Mouse (Mus musculus) limb, embryonic 15.5 days (tissue): ENCODE results near the gene B3gnt8. TPM values are rescaled to one million over a fixed set of nuclear protein-coding genes. Genes with fewer than 3 reads are reported as not detected.

Source experiments
- ATAC-seq: fragments of 200-750 bp; cut with Nextera tagmentation; 2 replicates; pipeline ENCODE4 v1.8.0; 2017; ENCODE audit warnings: low read depth, moderate TSS enrichment; ENCODE audit not compliant: insufficient number of reproducible peaks, low FRiP score, low TSS enrichment
- H3K27ac ChIP-seq: fragments of 300-500 bp; sonication (generic); 2 replicates; pipeline ENCODE4 v1.5.1; 2015; ENCODE audit warnings: moderate library complexity, mild to moderate bottlenecking, inconsistent platforms
- H3K27me3 ChIP-seq: fragments of 300-500 bp; sonication (generic); 2 replicates; pipeline ENCODE4 v1.6.1; 2015; ENCODE audit warnings: inconsistent platforms
- H3K36me3 ChIP-seq: fragments of 300-500 bp; sonication (generic); 2 replicates; pipeline ENCODE4 v1.6.1; 2015; ENCODE audit warnings: inconsistent platforms
- H3K4me1 ChIP-seq: fragments of 300-500 bp; sonication (generic); 2 replicates; pipeline ENCODE4 v1.6.1; 2015; ENCODE audit warnings: inconsistent platforms
- H3K4me2 ChIP-seq: fragments of 300-500 bp; sonication (generic); 2 replicates; pipeline ENCODE4 v1.6.1; 2015; ENCODE audit warnings: mild to moderate bottlenecking, inconsistent platforms
- H3K4me3 ChIP-seq: fragments of 300-500 bp; sonication (generic); 2 replicates; pipeline ENCODE4 v1.5.1; 2015; ENCODE audit warnings: mild to moderate bottlenecking, inconsistent platforms
- H3K9ac ChIP-seq: fragments of 300-500 bp; sonication (generic); 2 replicates; pipeline ENCODE4 v1.6.1; 2015; ENCODE audit warnings: inconsistent platforms
- H3K9me3 ChIP-seq: fragments of 300-500 bp; sonication (generic); 2 replicates; pipeline ENCODE4 v1.6.1; 2016; ENCODE audit warnings: inconsistent platforms
- WGBS: fragments of 180-500 bp; shearing (Covaris S2); methylation state at CpG from one replicate; pipeline ENCODE4 v1.1.7; 2015; 5-methylcytosine and 5-hydroxymethylcytosine counted together
- polyA plus RNA-seq: library from polyadenylated mRNA; unstranded; fragments of >200 nt; fragmentation: Nextera tagmentation; extraction: Ambion mirVana; gene quantifications from 2 replicates; pipeline ENCODE4 v1.2.1, GENCODE M21; 2015

B3gnt8 gene
- polyA plus RNA-seq, 1 experiment from 2014 or later = 9.3 TPM

- H3K4me3 ChIP-seq = no peak overlapping the region
- WGBS = 68% methylated on average over 7 of the region's 7 CpGs
Observed at GRCm38 (mm10) chr7:25683474-25684180, 57.2 kb downstream of the B3gnt8 start.

GRCm38 (mm10) chr7:25684659-25685058, 58.2 kb downstream of the B3gnt8 start:
- Histone ChIP-seq H3K4me2 (no peak overlapping the region), H3K27me3 (peaks cover 31% of the 10 kb centered on the region), H3K4me1 (peaks cover 54% of the 10 kb centered on the region), H3K9me3 (no peaks in the 10 kb centered on the region), H3K9ac (no peak overlapping the region), H3K27ac (no peak overlapping the region), H3K4me3 (no peak overlapping the region), H3K36me3 (no peaks in the 10 kb centered on the region; the same call in 1 of the 2 replicates)
- no peak for ATAC-seq
- WGBS = 82% methylated on average over 6 of the region's 6 CpGs

More at GRCm38 (mm10) chr7:25683474-25684180, 57.2 kb downstream of the B3gnt8 start:
- Histone ChIP-seq H3K4me1 (peaks cover 44% of the 10 kb centered on the region), H3K9me3 (no peaks in the 10 kb centered on the region), H3K27ac (no peak overlapping the region), H3K27me3 (peaks cover 22% of the 10 kb centered on the region), H3K36me3 (no peaks in the 10 kb centered on the region; the same call in 1 of the 2 replicates), H3K9ac (no peak overlapping the region), H3K4me2 (no peak overlapping the region)
- ATAC-seq = no peak

Other genes starting within 250 kb of the B3gnt8 start
- 9.2 and 11.8 TPM in 2 replicates for gene Lipe, start 227.9 kb upstream of the B3gnt8 start, polyA plus RNA-seq
- gene Cxcl17, start 213.8 kb upstream of the B3gnt8 start, polyA plus RNA-seq = 0.20 and 0.32 TPM in 2 replicates
- gene Ceacam1, start 149.1 kb upstream of the B3gnt8 start, polyA plus RNA-seq = 1.5 and 2.2 TPM in 2 replicates
- gene Ceacam2, start 86.8 kb upstream of the B3gnt8 start, polyA plus RNA-seq = not detected in 2 replicates
- not detected in 2 replicates for gene Erich4, start 10.8 kb upstream of the B3gnt8 start, polyA plus RNA-seq
- gene Dmac2, start 7.2 kb upstream of the B3gnt8 start, polyA plus RNA-seq = 29.1 and 30.6 TPM in 2 replicates
- gene Bckdha, start 32.3 kb downstream of the B3gnt8 start, polyA plus RNA-seq = 59.1 and 62.5 TPM in 2 replicates
- 64.7 and 69.8 TPM in 2 replicates for gene Exosc5, start 32.5 kb downstream of the B3gnt8 start, polyA plus RNA-seq
- 3.0 TPM in 2 replicates for gene Tmem91, start 48.5 kb downstream of the B3gnt8 start, polyA plus RNA-seq
- 24.9 and 29.1 TPM in 2 replicates for gene B9d2, start 54.1 kb downstream of the B3gnt8 start, polyA plus RNA-seq
- 2.8 and 3.8 TPM in 2 replicates for gene Tgfb1, start 60.3 kb downstream of the B3gnt8 start, polyA plus RNA-seq
- gene Ccdc97, start 92.4 kb downstream of the B3gnt8 start, polyA plus RNA-seq = 23.1 and 23.4 TPM in 2 replicates
- gene Hnrnpul1, start 128.1 kb downstream of the B3gnt8 start, polyA plus RNA-seq = 46.3 and 53.7 TPM in 2 replicates
- gene Axl, start 162.1 kb downstream of the B3gnt8 start, polyA plus RNA-seq = 131 and 133 TPM in 2 replicates
- 3.0 and 3.9 TPM in 2 replicates for gene Cyp2s1, start 190.3 kb downstream of the B3gnt8 start, polyA plus RNA-seq